Mouse (Mus musculus): ENCODE results near the gene Stra6.

The Stra6 gene

GRCm38 (mm10) chr9:58063531-58063930 is at the start of gene Stra6:
Gene Stra6, plus strand, starts transcription at chr9:58063788.
- DNase-seq, result no peak

GRCm38 (mm10) chr9:58014393-58015160 is 49.0 kb upstream of the Stra6 start:
- DNase-seq, result no peak

- no peak for DNase-seq
These were observed 47.7 kb upstream of the Stra6 start for GRCm38 (mm10) chr9:58015856-58016255.

GRCm38 (mm10) chr9:58016962-58017361 is 46.6 kb upstream of the Stra6 start:
- DNase-seq, result no peak

GRCm38 (mm10) chr9:58018385-58018784 is 45.2 kb upstream of the Stra6 start:
- no peak for DNase-seq

GRCm38 (mm10) chr9:58025995-58026394 is 37.6 kb upstream of the Stra6 start:
- no peak for DNase-seq

GRCm38 (mm10) chr9:58027426-58028180 is 36.0 kb upstream of the Stra6 start:
- no peak for DNase-seq

GRCm38 (mm10) chr9:58028841-58029240 is 34.7 kb upstream of the Stra6 start:
- DNase-seq, result no peak

- no peak for DNase-seq
These were observed 34.0 kb upstream of the Stra6 start for GRCm38 (mm10) chr9:58029635-58030034.

GRCm38 (mm10) chr9:58031895-58032294 is 31.7 kb upstream of the Stra6 start:
- DNase-seq, result no peak

- no peak for DNase-seq
These were observed 28.1 kb upstream of the Stra6 start for GRCm38 (mm10) chr9:58035519-58035918.

GRCm38 (mm10) chr9:58035951-58036698 is 27.5 kb upstream of the Stra6 start:
- no peak for DNase-seq

- no peak for DNase-seq
These were observed 26.6 kb upstream of the Stra6 start for GRCm38 (mm10) chr9:58036961-58037360.

- peak; percentile 14 to 26 for DNase-seq
These were observed 25.0 kb upstream of the Stra6 start for GRCm38 (mm10) chr9:58038500-58039168.

GRCm38 (mm10) chr9:58040977-58041376 is 22.6 kb upstream of the Stra6 start:
- DNase-seq, result no peak

- no peak for DNase-seq
These were observed 21.2 kb upstream of the Stra6 start for GRCm38 (mm10) chr9:58042391-58042790.

GRCm38 (mm10) chr9:58043496-58044017 is 20.0 kb upstream of the Stra6 start:
- DNase-seq, result no peak

GRCm38 (mm10) chr9:58044828-58045227 is 18.8 kb upstream of the Stra6 start:
- DNase-seq, result no peak

- DNase-seq, result no peak
These were observed 17.9 kb upstream of the Stra6 start for GRCm38 (mm10) chr9:58045646-58046045.

GRCm38 (mm10) chr9:58047061-58047460 is 16.5 kb upstream of the Stra6 start:
- DNase-seq, result no peak

- DNase-seq, result no peak
These were observed 15.0 kb upstream of the Stra6 start for GRCm38 (mm10) chr9:58048621-58049020.

GRCm38 (mm10) chr9:58049186-58049585 is 14.4 kb upstream of the Stra6 start:
- DNase-seq, result no peak

GRCm38 (mm10) chr9:58049861-58050260 is 13.7 kb upstream of the Stra6 start:
- DNase-seq, result no peak

Measured in thymus, adult 18-20 months (tissue).